Mouse (Mus musculus): ENCODE data around the gene Olfr2.
"Not testable (repeated sequence)": the region's sequence is repeated elsewhere in the genome, so short reads cannot be mapped to it uniquely, and the experiment has no call there.

The Olfr2 gene

GRCm38 (mm10) chr7:107005972-107006371 is at the start of gene Olfr2:
Gene Olfr2 (minus strand): TSS chr7:107006072.
- no peak for DNase-seq

- DNase-seq = no peak
Observed at GRCm38 (mm10) chr7:107047578-107047977, 41.7 kb upstream of the Olfr2 start.

GRCm38 (mm10) chr7:107045833-107046232 is 40.0 kb upstream of the Olfr2 start:
- DNase-seq = peak; percentile 31

GRCm38 (mm10) chr7:107044407-107044806 is 38.5 kb upstream of the Olfr2 start:
- no peak for DNase-seq

GRCm38 (mm10) chr7:107043136-107043535 is 37.3 kb upstream of the Olfr2 start:
- no peak for DNase-seq

GRCm38 (mm10) chr7:107039934-107040563 is 34.2 kb upstream of the Olfr2 start:
- DNase-seq = no peak

- no peak for DNase-seq
Observed at GRCm38 (mm10) chr7:107030874-107031273, 25.0 kb upstream of the Olfr2 start, which contains the start of gene Olfr713. Gene Olfr713 (plus strand): TSS chr7:107031174.

GRCm38 (mm10) chr7:107004169-107004568 is 1.7 kb downstream of the Olfr2 start:
- DNase-seq = no peak

- no peak for DNase-seq
Observed at GRCm38 (mm10) chr7:107000798-107001197, 5.1 kb downstream of the Olfr2 start.

GRCm38 (mm10) chr7:106985236-106985635 is 20.6 kb downstream of the Olfr2 start:
- DNase-seq = no peak

GRCm38 (mm10) chr7:106975353-106975752 is 30.5 kb downstream of the Olfr2 start, which contains the start of gene Olfr711:
Gene Olfr711 (minus strand): TSS chr7:106975453.
- no peak for DNase-seq

GRCm38 (mm10) chr7:106967503-106967902 is 38.4 kb downstream of the Olfr2 start:
- DNase-seq = not testable (repeated sequence)

- no peak for DNase-seq
Observed at GRCm38 (mm10) chr7:106963837-106964236, 42.0 kb downstream of the Olfr2 start, which contains the start of gene Olfr6. Gene Olfr6 (minus strand): TSS chr7:106963937.

GRCm38 (mm10) chr7:106948212-106948611 is 57.7 kb downstream of the Olfr2 start, which contains the start of gene Olfr710:
Gene Olfr710 (minus strand): TSS chr7:106948312.
- DNase-seq = no peak
